Mouse (Mus musculus) liver, adult 2 months (tissue): ENCODE results near the gene Camk2d. TPM values are rescaled to one million over a fixed set of nuclear protein-coding genes. Genes with fewer than 3 reads are reported as not detected.

Experiments used
- DNase-seq: peaks from one replicate; pipeline ENCODE4 v3.0.0-alpha.2; 2011; ENCODE audit warnings: low read depth, low spot score; ENCODE audit errors: extremely low read depth
- H3K27ac ChIP-seq: fragments of 200-500 bp; replicated peaks from 2 replicates; pipeline ENCODE4 v1.5.1; 2012; ENCODE audit warnings: low read depth, mild to moderate bottlenecking, control low read depth, inconsistent platforms, low read length; ENCODE audit not compliant: insufficient read depth
- H3K27me3 ChIP-seq: fragments of 200-500 bp; 2 replicates; pipeline ENCODE4 v1.6.1; 2012; ENCODE audit warnings: mild to moderate bottlenecking, moderate library complexity, low read length, inconsistent platforms; ENCODE audit not compliant: control insufficient read depth, insufficient read depth
- H3K36me3 ChIP-seq: fragments of 200-500 bp; 2 replicates; pipeline ENCODE4 v1.6.1; 2012; ENCODE audit warnings: low read length, inconsistent platforms; ENCODE audit not compliant: control insufficient read depth, insufficient read depth
- H3K4me1 ChIP-seq: fragments of 200-500 bp; 2 replicates; pipeline ENCODE4 v1.6.1; 2011; ENCODE audit warnings: low read length; ENCODE audit not compliant: control insufficient read depth, insufficient read depth
- H3K4me3 ChIP-seq: fragments of 200-500 bp; 2 replicates; pipeline ENCODE4 v1.5.1; 2011; ENCODE audit warnings: low read depth, mild to moderate bottlenecking, control low read depth, low read length, moderate library complexity; ENCODE audit not compliant: insufficient read depth
- H3K79me2 ChIP-seq: fragments of 200-500 bp; 2 replicates; pipeline ENCODE4 v1.6.1; 2012; ENCODE audit warnings: inconsistent platforms, mild to moderate bottlenecking, low read length, moderate library complexity; ENCODE audit not compliant: control insufficient read depth, insufficient read depth
- H3K9ac ChIP-seq: fragments of 200-500 bp; 2 replicates; pipeline ENCODE4 v1.6.1; 2012; ENCODE audit warnings: low read depth, mild to moderate bottlenecking, control low read depth, inconsistent platforms, low read length
- CTCF ChIP-seq: fragments of 200-500 bp; IDR thresholded peaks from 2 replicates; pipeline ENCODE4 v1.5.1; 2011; ENCODE audit warnings: low read depth, low read length, control low read depth
- POLR2A ChIP-seq: fragments of 200-500 bp; IDR thresholded peaks from 2 replicates; pipeline ENCODE4 v1.6.1; 2011; ENCODE audit warnings: low read length, control low read depth; ENCODE audit not compliant: insufficient read depth; ENCODE audit errors: extremely low read depth
- WGBS: fragments of 180-500 bp; shearing (Covaris S2); methylation state at CpG from one replicate; pipeline ENCODE4 v1.1.7; 2018; 5-methylcytosine and 5-hydroxymethylcytosine counted together
- polyA plus RNA-seq: library from polyadenylated mRNA; depleted of rRNA; stranded (reverse); fragments of >200 nt; gene quantifications from 2 replicates; pipeline ENCODE4 v1.2.3, GENCODE M21; 2012
- total RNA-seq: library from RNA; depleted of rRNA; stranded (reverse); fragments of >200 nt; gene quantifications from 2 replicates; pipeline ENCODE4 v1.2.3, GENCODE M21; 2014

Camk2d gene
- total and polyA plus RNA-seq, 2 experiments: 5.9 to 9.4 TPM

- Histone ChIP-seq H3K79me2 (peaks cover 4% of the 10 kb centered on the region), H3K4me1 (peaks cover 3% of the 10 kb centered on the region; the same call in 1 of the 2 replicates), H3K9ac (peak overlapping the region; percentile 58; the same call in 1 of the 2 replicates), H3K27me3 (no peaks in the 10 kb centered on the region), H3K27ac (peak overlapping the region; percentile 13; the same call in 1 of the 2 replicates), H3K4me3 (peak overlapping the region; percentile 44), H3K36me3 (no peaks in the 10 kb centered on the region)
- DNase-seq: peak; percentile 65
- 27% methylated on average over 7 of the region's 7 CpGs for WGBS
- TF ChIP-seq CTCF: no peak
- TF ChIP-seq POLR2A: no peak
These were observed 97.2 kb downstream of the Camk2d start for GRCm38 (mm10) chr3:126693302-126693701.

GRCm38 (mm10) chr3:126695456-126696293 is 99.6 kb downstream of the Camk2d start:
- no peak overlapping the region for H3K4me3 ChIP-seq
- peak; percentile 99 for DNase-seq
- H3K4me1 ChIP-seq: peaks cover 3% of the 10 kb centered on the region; the same call in 1 of the 2 replicates
- WGBS: 5% methylated on average over 12 of the region's 12 CpGs
- no peaks in the 10 kb centered on the region for H3K27me3 ChIP-seq
- peaks cover 4% of the 10 kb centered on the region for H3K79me2 ChIP-seq
- H3K9ac ChIP-seq: 0 out of 2 replicates have a peak overlapping the region, but pooled peaks have one; percentile 1
- H3K36me3 ChIP-seq: no peaks in the 10 kb centered on the region
- H3K27ac ChIP-seq: peak overlapping the region; percentile 32
- TF ChIP-seq POLR2A (no peak), CTCF (no peak)

- peak; percentile 31 for DNase-seq
These were observed 100.5 kb downstream of the Camk2d start for GRCm38 (mm10) chr3:126696620-126697019.

GRCm38 (mm10) chr3:126699740-126700139 is 103.6 kb downstream of the Camk2d start:
- no peak for DNase-seq
- Histone ChIP-seq H3K27ac (no peak overlapping the region), H3K27me3 (no peaks in the 10 kb centered on the region), H3K9ac (no peak overlapping the region), H3K4me3 (no peak overlapping the region), H3K36me3 (no peaks in the 10 kb centered on the region), H3K79me2 (peaks cover 4% of the 10 kb centered on the region), H3K4me1 (no peaks in the 10 kb centered on the region)
- TF ChIP-seq POLR2A (no peak), CTCF (no peak)
- 79% methylated on average over 3 of the region's 3 CpGs for WGBS

More at GRCm38 (mm10) chr3:126696620-126697019, 100.5 kb downstream of the Camk2d start:
- Histone ChIP-seq H3K27me3 (no peaks in the 10 kb centered on the region), H3K4me1 (peaks cover 3% of the 10 kb centered on the region; the same call in 1 of the 2 replicates), H3K9ac (no peak overlapping the region), H3K27ac (no peak overlapping the region), H3K4me3 (no peak overlapping the region), H3K36me3 (no peaks in the 10 kb centered on the region), H3K79me2 (peaks cover 4% of the 10 kb centered on the region)
- WGBS: 88% methylated on average over 6 of the region's 6 CpGs
- TF ChIP-seq POLR2A (no peak), CTCF (no peak)

GRCm38 (mm10) chr3:126701067-126701466 is 105.0 kb downstream of the Camk2d start:
- Histone ChIP-seq H3K27me3 (no peaks in the 10 kb centered on the region), H3K27ac (no peak overlapping the region), H3K9ac (no peak overlapping the region), H3K79me2 (peaks cover 4% of the 10 kb centered on the region), H3K4me1 (no peaks in the 10 kb centered on the region), H3K36me3 (no peaks in the 10 kb centered on the region), H3K4me3 (no peak overlapping the region)
- DNase-seq: no peak
- TF ChIP-seq CTCF (no peak), POLR2A (no peak)
- WGBS: 90% methylated on average over 6 of the region's 6 CpGs

GRCm38 (mm10) chr3:126701586-126701985 is 105.5 kb downstream of the Camk2d start:
- Histone ChIP-seq H3K4me3 (no peak overlapping the region), H3K27ac (no peak overlapping the region), H3K79me2 (peaks cover 4% of the 10 kb centered on the region), H3K9ac (no peak overlapping the region), H3K36me3 (no peaks in the 10 kb centered on the region), H3K4me1 (no peaks in the 10 kb centered on the region), H3K27me3 (no peaks in the 10 kb centered on the region)
- 81% methylated on average over 6 of the region's 6 CpGs for WGBS
- TF ChIP-seq CTCF: no peak
- TF ChIP-seq POLR2A: no peak
- DNase-seq: no peak
